Mouse (Mus musculus): ENCODE measurements at regions not wholly inside any gene's neighbourhood (a gene's known extent, or its start where the extent isn't known, plus 50 kb on each side); places are given as distances from the start of the nearest gene placed in this dataset.

GRCm38 (mm10) chr8:28117997-28118778, 670.7 kb downstream of the Poteg start:
- DNase-seq (ENCODE audit: low read depth) = no peak

- no peak for DNase-seq (ENCODE audit: low read depth)
Observed at GRCm38 (mm10) chr8:28125021-28125420, 677.6 kb downstream of the Poteg start.

- no peak for DNase-seq (ENCODE audit: low read depth)
Observed at GRCm38 (mm10) chr8:28141916-28142315, 694.4 kb downstream of the Poteg start.

GRCm38 (mm10) chr8:28148599-28149452, 701.4 kb downstream of the Poteg start:
- peak; percentile 61 for DNase-seq (ENCODE audit: low read depth)

- DNase-seq (ENCODE audit: low read depth) = peak; percentile 74
Observed at GRCm38 (mm10) chr8:28149453-28149767, 701.9 kb downstream of the Poteg start.

GRCm38 (mm10) chr8:28160651-28161050, 713.2 kb downstream of the Poteg start:
- no peak for DNase-seq (ENCODE audit: low read depth)

GRCm38 (mm10) chr8:28168036-28168435, 720.6 kb downstream of the Poteg start:
- no peak for DNase-seq (ENCODE audit: low read depth)

GRCm38 (mm10) chr8:28171456-28171855, 724.0 kb downstream of the Poteg start:
- DNase-seq (ENCODE audit: low read depth) = no peak

- no peak for DNase-seq (ENCODE audit: low read depth)
Observed at GRCm38 (mm10) chr8:28195943-28196342, 748.5 kb downstream of the Poteg start.

- DNase-seq (ENCODE audit: low read depth) = no peak
Observed at GRCm38 (mm10) chr8:28235562-28235961, 788.1 kb downstream of the Poteg start.

- DNase-seq (ENCODE audit: low read depth) = no peak
Observed at GRCm38 (mm10) chr8:28239411-28239810, 791.9 kb downstream of the Poteg start.

- DNase-seq (ENCODE audit: low read depth) = no peak
Observed at GRCm38 (mm10) chr8:28252399-28253240, 805.1 kb downstream of the Poteg start.

GRCm38 (mm10) chr8:28267277-28267676, 819.8 kb downstream of the Poteg start:
- DNase-seq (ENCODE audit: low read depth) = no peak

- DNase-seq (ENCODE audit: low read depth) = no peak
Observed at GRCm38 (mm10) chr8:28284257-28284656, 836.8 kb downstream of the Poteg start.

GRCm38 (mm10) chr8:28298896-28299793, 851.7 kb downstream of the Poteg start:
- no peak for DNase-seq (ENCODE audit: low read depth)

- no peak for DNase-seq (ENCODE audit: low read depth)
Observed at GRCm38 (mm10) chr8:28317081-28317480, 869.6 kb downstream of the Poteg start.

GRCm38 (mm10) chr8:28333388-28333787, 885.9 kb downstream of the Poteg start:
- DNase-seq (ENCODE audit: low read depth) = no peak

- no peak for DNase-seq (ENCODE audit: low read depth)
Observed at GRCm38 (mm10) chr8:28337484-28337883, 890.0 kb downstream of the Poteg start.

- DNase-seq (ENCODE audit: low read depth) = no peak
Observed at GRCm38 (mm10) chr8:28341236-28341635, 893.8 kb downstream of the Poteg start.

- no peak for DNase-seq (ENCODE audit: low read depth)
Observed at GRCm38 (mm10) chr8:28366470-28366869, 919.0 kb downstream of the Poteg start.

GRCm38 (mm10) chr8:28367361-28367760, 919.9 kb downstream of the Poteg start:
- no peak for DNase-seq (ENCODE audit: low read depth)

Measured in 416B (cell line).